Mouse (Mus musculus): ENCODE measurements around the gene Wnk4.

The Wnk4 gene

GRCm38 (mm10) chr11:101259948-101260825 is at the start of gene Wnk4:
Gene Wnk4, plus strand, starts transcription at chr11:101260567.
- DNase-seq = peak; percentile 36

DNA sequence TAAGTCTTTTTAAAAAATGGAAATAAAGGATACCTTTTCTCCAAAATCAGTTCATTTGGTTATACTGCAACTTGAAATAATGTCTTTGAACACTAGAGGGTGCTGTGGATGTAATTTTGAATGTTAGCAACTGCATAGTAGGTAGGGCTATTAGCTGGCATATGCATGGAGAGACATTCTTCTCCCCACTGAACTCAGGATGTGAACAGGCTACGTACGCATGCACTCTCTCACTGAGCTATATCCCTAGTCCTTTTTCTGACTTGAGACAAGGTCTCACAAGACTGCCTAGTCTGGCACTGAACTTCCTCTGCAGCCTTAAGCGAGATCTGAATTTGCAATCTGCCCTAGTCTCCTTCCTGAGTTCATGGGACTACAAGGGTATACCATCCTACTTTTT is 48.4 kb upstream of the Wnk4 start:
- DNase-seq = no peak

GRCm38 (mm10) chr11:101216936-101217335 is 43.4 kb upstream of the Wnk4 start:
- no peak for DNase-seq

DNA sequence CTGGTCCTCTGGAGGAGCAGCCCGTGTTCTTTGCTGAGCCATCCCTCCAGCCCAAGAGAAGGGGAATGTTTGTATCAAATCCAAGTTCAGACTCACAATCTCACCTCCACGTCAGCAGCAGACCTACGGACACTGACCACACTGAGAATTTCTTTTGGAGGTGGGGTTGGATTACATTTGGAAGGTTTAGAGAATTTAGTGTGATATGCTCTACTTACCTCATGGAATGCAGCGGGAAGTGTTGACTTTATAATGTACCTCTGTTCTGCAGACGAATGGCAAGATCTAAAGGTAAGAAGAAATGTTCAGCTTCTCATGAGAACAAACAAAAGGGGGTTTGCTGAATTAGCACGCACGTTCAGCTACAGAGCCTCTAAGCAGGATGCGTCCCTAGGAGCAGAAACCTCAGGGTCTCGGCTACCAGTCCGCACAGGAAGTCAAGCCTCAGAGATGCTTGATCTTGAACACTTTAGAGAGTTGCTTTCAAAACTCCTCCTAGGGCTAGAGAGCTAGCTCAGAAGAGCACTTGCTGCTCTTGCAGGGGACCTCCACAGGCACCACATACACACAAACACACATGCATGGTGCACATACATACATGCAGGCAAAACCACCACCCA is 41.8 kb upstream of the Wnk4 start:
- DNase-seq = no peak

- DNase-seq = no peak
Observed at GRCm38 (mm10) chr11:101220853-101221252, 39.5 kb upstream of the Wnk4 start.

DNA sequence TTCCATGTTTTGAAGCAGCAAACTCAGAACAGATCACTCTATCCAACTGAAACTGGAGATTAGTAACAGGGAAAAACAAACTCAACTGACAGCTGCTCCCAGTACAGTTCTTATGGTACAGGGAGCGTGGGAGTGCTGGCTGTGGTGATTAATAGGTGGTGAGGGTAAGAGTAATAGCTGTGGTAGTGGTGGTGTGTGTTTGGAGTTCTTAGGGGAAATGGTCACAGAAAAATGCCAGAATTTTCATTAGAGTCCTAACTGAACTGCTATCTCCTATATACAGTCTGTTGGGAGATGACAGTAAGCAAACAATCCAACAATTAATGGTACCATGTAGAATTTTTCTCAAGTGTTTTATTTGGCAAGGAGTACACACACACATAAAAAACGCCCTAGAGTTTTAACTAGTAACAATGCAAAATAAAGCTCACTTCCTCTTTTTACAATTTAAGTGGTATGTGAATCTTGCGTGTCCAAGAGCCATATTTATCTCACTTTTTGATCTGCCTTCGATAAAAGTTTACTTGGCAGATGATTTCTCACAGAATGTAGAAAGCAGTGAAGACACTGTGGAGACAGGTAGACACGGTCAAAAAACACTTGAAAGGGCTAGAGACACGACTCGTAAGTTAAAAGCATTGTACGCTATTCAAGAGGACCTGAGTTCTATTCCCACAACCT is 38.9 kb upstream of the Wnk4 start:
- DNase-seq = no peak

GRCm38 (mm10) chr11:101224337-101224736 is 36.0 kb upstream of the Wnk4 start:
- no peak for DNase-seq

GRCm38 (mm10) chr11:101225331-101226064 is 34.9 kb upstream of the Wnk4 start:
- no peak for DNase-seq

GRCm38 (mm10) chr11:101226065-101226701 is 34.2 kb upstream of the Wnk4 start, which contains the start of gene Ezh1:
Gene Ezh1, minus strand, starts transcription at chr11:101226463.
- peak; percentile 91 for DNase-seq

DNA sequence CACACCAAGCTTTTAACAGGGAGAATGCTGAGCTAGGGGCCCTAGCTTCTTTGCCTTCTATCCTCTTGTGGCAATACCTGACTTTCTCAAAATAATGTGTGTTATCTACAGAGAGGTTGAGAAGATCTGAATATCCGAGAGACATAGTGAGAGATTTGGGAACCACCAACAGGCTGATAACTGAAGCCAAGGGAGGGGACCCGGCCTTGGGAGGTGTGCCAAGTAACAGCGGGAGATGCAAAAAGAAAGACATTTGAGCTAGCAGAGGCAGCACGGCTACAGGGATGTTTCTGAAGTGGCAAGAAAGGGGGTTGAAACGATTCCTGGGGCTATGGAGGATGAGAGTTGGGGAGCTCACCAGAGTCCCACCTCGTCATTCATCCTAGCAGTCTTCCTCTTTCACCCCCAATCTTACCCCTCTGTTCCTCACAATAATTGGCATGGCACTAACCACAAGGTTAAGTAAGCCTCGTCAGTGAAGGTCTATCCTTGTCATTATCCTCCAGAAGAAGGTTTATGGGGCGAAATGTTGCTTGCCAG is 30.9 kb upstream of the Wnk4 start:
- DNase-seq = no peak

DNA sequence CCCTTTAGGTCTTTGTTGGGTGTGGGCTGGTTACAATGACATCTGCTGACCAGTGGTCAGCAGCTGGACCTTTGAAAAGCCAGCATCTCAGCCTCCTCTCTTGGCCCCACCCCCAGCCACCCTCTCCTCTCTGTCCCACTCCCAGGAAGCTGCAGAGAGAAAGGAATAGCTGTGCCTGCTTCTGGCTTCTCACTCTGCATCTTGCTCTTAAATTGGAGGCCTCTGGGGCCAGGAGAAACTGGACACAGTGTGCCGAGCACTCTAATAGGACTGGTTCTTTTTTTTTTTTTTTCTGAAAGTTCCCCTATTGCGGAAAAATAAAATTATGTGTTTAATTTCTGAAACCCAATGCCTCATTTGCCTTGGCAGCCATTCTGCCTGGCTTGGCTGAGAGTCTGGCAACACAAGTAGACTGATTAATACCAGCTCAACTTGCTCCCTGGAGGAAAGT is 30.3 kb upstream of the Wnk4 start:
- DNase-seq = no peak

GRCm38 (mm10) chr11:101230526-101230925 is 29.8 kb upstream of the Wnk4 start:
- DNase-seq = no peak

DNA sequence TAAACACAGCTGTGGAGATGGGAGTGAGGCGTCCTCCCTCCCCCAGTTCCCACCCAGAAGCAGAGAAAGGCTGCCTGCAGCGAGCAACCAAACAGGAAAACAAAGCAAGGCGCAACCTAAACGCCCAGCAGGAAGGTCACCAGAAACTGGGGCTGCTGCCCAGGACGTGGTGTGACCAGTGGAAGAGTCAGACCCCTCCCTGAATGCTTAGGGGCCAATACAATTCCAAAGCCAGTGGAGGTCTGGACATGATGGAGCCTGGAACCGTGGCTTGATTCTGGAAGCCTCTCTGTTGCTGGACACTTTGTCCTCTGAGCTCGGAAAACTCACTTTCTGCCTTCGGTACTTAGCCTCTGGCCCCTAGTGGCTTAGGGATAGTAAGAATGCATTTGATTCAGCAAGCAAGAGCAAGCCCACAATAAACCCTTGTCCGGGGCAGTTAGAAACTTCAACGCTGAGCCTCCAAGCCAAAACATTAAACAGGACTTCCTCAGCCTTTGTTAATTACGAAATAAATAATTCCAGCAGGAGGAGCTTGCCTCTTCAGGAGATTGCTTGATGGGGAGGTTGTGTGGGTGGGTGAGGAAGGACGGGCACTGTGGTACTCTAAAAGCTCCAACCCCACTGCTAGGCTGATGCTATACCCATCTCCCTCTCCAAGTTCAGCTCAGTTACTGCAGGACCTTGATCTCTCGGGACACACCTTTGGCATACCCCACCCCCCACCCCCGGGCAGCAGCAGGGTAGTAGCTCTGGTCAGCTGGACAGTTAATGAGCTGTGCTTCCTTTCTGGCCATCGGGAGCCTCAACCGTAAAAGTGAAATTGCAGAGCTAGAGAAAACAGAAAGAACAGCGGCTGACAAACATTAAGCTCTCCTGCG is 29.1 kb upstream of the Wnk4 start:
- peak; percentile 36 for DNase-seq

DNA sequence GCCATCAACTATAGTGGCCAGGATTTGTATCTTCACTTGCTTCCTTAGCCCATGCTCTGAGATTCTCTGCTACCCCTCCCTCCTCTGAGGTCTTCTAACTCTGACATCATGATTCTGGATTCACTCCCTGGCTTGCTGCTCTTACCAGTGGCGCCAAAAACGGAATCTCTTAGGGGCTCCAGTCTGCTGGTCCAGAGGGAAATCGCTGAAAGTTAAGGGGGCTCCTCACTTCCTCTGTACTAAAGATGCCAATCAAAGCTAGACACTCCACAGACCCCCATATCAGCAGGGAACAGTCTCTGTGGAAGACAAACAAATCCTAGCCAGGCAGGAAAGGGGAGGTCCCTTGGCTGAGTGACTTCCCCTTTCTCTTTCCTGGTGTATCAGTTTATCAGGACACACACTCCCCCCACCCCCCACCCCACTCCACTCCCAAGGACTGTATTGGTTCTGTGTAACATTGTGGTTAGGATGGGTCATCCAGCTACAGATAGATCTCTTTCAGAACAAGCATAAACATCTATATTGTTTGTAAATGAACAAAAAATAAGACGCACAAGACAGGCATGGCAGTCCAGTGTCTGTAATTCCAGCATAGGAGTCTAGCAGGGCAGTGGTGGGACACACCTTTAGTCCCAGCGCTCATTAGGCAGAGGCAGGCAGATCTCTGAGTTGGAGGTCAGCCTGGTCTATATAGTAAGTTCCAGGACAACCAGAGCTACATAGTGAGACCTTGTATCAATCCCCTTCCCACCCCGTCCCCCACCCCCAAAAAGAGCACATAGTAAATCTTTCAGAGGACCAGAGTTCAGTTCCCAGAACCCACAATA is 28.1 kb upstream of the Wnk4 start:
- no peak for DNase-seq

- no peak for DNase-seq
Observed at GRCm38 (mm10) chr11:101233240-101233639, 27.1 kb upstream of the Wnk4 start.

- DNase-seq = no peak
Observed at GRCm38 (mm10) chr11:101234124-101234523, 26.2 kb upstream of the Wnk4 start.

GRCm38 (mm10) chr11:101235429-101235828 is 24.9 kb upstream of the Wnk4 start:
- DNase-seq = no peak

- DNase-seq = no peak
Observed at GRCm38 (mm10) chr11:101236782-101237181, 23.6 kb upstream of the Wnk4 start.

- peak; percentile 14 for DNase-seq
Observed at GRCm38 (mm10) chr11:101238071-101238647, 22.2 kb upstream of the Wnk4 start.

DNA sequence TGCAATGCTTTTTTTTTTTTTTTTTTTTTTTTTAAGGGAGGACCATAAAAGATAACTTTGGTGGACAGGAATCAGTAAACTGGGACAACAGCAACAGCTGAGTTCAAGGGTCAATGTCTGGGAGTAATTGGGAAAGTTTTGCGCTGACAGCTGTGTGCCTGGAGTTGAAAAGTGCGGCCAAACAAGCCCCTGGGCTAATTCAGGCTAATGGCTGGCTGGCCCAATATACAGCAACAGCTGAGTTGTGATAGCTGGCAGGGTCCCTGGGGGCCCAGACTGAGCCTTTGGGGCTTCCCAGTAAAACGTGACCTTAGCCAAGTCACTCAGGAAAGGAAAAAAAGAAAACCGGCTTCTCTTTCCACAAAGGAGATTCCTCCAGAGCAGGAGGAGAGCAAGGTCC is 15.3 kb upstream of the Wnk4 start:
- DNase-seq = no peak
